Mouse (Mus musculus) lung, postnatal 14 days (tissue): ENCODE measurements around the gene Zfp428.

Experiments used
- DNase-seq: peaks from one replicate; pipeline ENCODE4 v3.0.0; 2021

The Zfp428 gene

GRCm38 (mm10) chr7:24506838-24507725 lies at the start of gene Zfp428:
Gene Zfp428 (plus strand): TSS chr7:24507006.
- peak; percentile 87 for DNase-seq

GRCm38 (mm10) chr7:24457726-24458370 lies 49.0 kb upstream of the Zfp428 start:
- DNase-seq: no peak

- DNase-seq: no peak
Observed at GRCm38 (mm10) chr7:24459440-24459839, 47.4 kb upstream of the Zfp428 start.

- DNase-seq: peak; percentile 45
Observed at GRCm38 (mm10) chr7:24459843-24460242, 47.0 kb upstream of the Zfp428 start.

- DNase-seq: peak; percentile 70
Observed at GRCm38 (mm10) chr7:24461376-24462051, 45.3 kb upstream of the Zfp428 start.

GRCm38 (mm10) chr7:24462388-24463319 lies 44.2 kb upstream of the Zfp428 start, which contains the start of gene Plaur:
Gene Plaur (plus strand): TSS chr7:24462484.
- peak; percentile 54 for DNase-seq

GRCm38 (mm10) chr7:24466835-24467234 lies 40.0 kb upstream of the Zfp428 start:
- DNase-seq: no peak

GRCm38 (mm10) chr7:24467886-24468285 lies 38.9 kb upstream of the Zfp428 start:
- no peak for DNase-seq

GRCm38 (mm10) chr7:24469126-24469525 lies 37.7 kb upstream of the Zfp428 start:
- DNase-seq: no peak

- no peak for DNase-seq
Observed at GRCm38 (mm10) chr7:24470356-24470755, 36.5 kb upstream of the Zfp428 start.

GRCm38 (mm10) chr7:24472442-24472841 lies 34.4 kb upstream of the Zfp428 start:
- no peak for DNase-seq

- DNase-seq: peak; percentile 46
Observed at GRCm38 (mm10) chr7:24472937-24473336, 33.9 kb upstream of the Zfp428 start.

GRCm38 (mm10) chr7:24473913-24474529 lies 32.8 kb upstream of the Zfp428 start:
- DNase-seq: peak; percentile 63

- no peak for DNase-seq
Observed at GRCm38 (mm10) chr7:24474811-24475506, 31.8 kb upstream of the Zfp428 start.

GRCm38 (mm10) chr7:24476338-24476737 lies 30.5 kb upstream of the Zfp428 start:
- DNase-seq: no peak

- DNase-seq: no peak
Observed at GRCm38 (mm10) chr7:24476856-24477255, 29.9 kb upstream of the Zfp428 start.

- DNase-seq: no peak
Observed at GRCm38 (mm10) chr7:24478911-24479310, 27.9 kb upstream of the Zfp428 start.

- no peak for DNase-seq
Observed at GRCm38 (mm10) chr7:24479685-24480084, 27.1 kb upstream of the Zfp428 start.

- no peak for DNase-seq
Observed at GRCm38 (mm10) chr7:24480121-24480941, 26.5 kb upstream of the Zfp428 start.

GRCm38 (mm10) chr7:24480986-24481473 lies 25.8 kb upstream of the Zfp428 start:
- DNase-seq: no peak
